Mouse (Mus musculus) erythroblast, embryonic 14.5 days (primary cell): ENCODE data around the gene Arl6.

Source experiments
- GATA1 ChIP-seq: IDR thresholded peaks from 2 replicates; pipeline ENCODE4 v1.6.1; 2012; ENCODE audit warnings: low read length, inconsistent platforms, mixed read lengths
- TAL1 ChIP-seq: IDR thresholded peaks from 3 replicates; pipeline ENCODE4 v1.6.1; 2012; ENCODE audit warnings: low read length, inconsistent platforms, mixed read lengths

DNA sequence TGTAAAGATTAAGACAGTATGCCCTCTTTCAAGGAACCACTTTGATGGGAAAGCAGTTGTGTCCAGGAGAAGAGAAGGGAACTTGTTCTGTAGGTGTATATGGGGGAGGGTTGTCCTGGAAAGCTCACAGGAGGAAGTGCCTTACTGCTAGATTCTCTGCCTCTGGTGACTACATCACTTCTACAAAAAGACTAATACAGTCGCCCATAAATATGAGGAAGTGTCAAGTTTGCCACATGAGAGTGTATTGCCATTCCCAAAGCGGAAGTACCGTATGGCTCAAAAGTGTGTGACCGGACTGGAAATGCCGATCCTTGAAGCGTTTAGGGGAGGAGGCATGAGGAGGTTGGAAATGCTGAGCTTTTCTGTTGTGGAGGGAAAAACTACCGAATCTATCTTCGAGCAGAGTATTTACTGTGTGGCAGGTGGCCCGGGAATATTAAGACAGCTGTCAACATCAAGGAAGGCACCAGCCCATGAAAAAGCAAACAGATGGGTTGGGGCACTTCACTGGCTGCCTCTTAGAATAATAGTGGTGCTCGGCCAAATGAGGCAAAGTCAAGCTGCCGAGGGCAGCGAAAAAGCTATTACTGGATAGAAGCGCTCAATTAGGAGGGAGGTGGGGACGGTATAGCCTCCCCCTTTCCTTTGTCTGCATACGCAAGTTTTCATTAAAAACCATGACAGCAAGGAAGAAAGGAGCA lies 35.0 kb downstream of the Arl6 start:
- TF ChIP-seq TAL1 (no peak), GATA1 (no peak)
